Mouse (Mus musculus): ENCODE data around the gene Cpsf6.

- TF ChIP-seq POLR2A (IDR thresholded peaks at IDR 0.05; ENCODE audit: low read depth, low read length) (no peak), CTCF (IDR thresholded peaks at IDR 0.05; ENCODE audit: extremely low read depth, insufficient read depth, insufficient read length, insufficient replicate concordance) (no peak)
Measured at GRCm38 (mm10) chr10:117426615-117426969, 46.8 kb upstream of the Cpsf6 start.

All from spleen, adult 2 months (tissue).